Mouse (Mus musculus) ES-Bruce4 (cell line): ENCODE measurements around the gene Gm21887. TPM values are rescaled to one million over a fixed set of nuclear protein-coding genes. Genes with fewer than 3 reads are reported as not detected.
"Not testable (repeated sequence)": the region's sequence is repeated elsewhere in the genome, so short reads cannot be mapped to it uniquely, and the experiment has no call there.

ENCODE experiments used
- H3K27ac ChIP-seq: 2 replicates; pipeline ENCODE4 v1.5.1; 2012; ENCODE audit warnings: low read length, inconsistent platforms; ENCODE audit not compliant: insufficient read depth
- H3K27me3 ChIP-seq: 2 replicates; pipeline ENCODE4 v1.6.1; 2012; ENCODE audit warnings: mild to moderate bottlenecking, low read length, inconsistent platforms; ENCODE audit not compliant: control insufficient read depth, poor library complexity, insufficient read depth, severe bottlenecking
- H3K36me3 ChIP-seq: 2 replicates; pipeline ENCODE4 v1.6.1; 2012; ENCODE audit warnings: inconsistent platforms, mild to moderate bottlenecking, low read length, moderate library complexity; ENCODE audit not compliant: control insufficient read depth, poor library complexity, insufficient read depth, severe bottlenecking
- H3K4me1 ChIP-seq: one replicate; pipeline ENCODE4 v1.8.1; 2011; ENCODE audit warnings: low read length; ENCODE audit not compliant: control insufficient read depth, insufficient read depth
- H3K4me3 ChIP-seq: 2 replicates; pipeline ENCODE4 v1.5.1; 2011; ENCODE audit warnings: low read depth, mild to moderate bottlenecking, low read length
- H3K9ac ChIP-seq: 2 replicates; pipeline ENCODE4 v1.6.1; 2012; ENCODE audit warnings: low read depth, mild to moderate bottlenecking, inconsistent platforms; ENCODE audit not compliant: poor library complexity, severe bottlenecking
- H3K9me3 ChIP-seq: replicated peaks from 2 replicates; pipeline ENCODE4 v1.6.1; 2012; ENCODE audit warnings: mild to moderate bottlenecking, low read length, inconsistent platforms; ENCODE audit not compliant: control insufficient read depth, poor library complexity, insufficient read depth, severe bottlenecking
- CTCF ChIP-seq: IDR thresholded peaks from one replicate; pipeline ENCODE4 v1.8.1; 2011; ENCODE audit warnings: low read depth, low read length
- EP300 ChIP-seq: IDR thresholded peaks from 2 replicates; pipeline ENCODE4 v1.6.1; 2011; ENCODE audit warnings: low read depth, low read length; ENCODE audit not compliant: insufficient read depth
- POLR2A ChIP-seq: IDR thresholded peaks from one replicate; pipeline ENCODE4 v1.8.1; 2011; ENCODE audit warnings: low read length; ENCODE audit not compliant: insufficient read depth
- polyA plus RNA-seq: library from polyadenylated mRNA; stranded (reverse); fragments of >200 nt; gene quantifications from 2 replicates; pipeline ENCODE4 v1.2.4, GENCODE M21; 2011; ENCODE audit warnings: low read depth; ENCODE audit not compliant: missing spikeins, insufficient read depth, insufficient read length

The Gm21887 gene
- polyA plus RNA-seq: 1,061 and 1,174 TPM in 2 replicates

DNA sequence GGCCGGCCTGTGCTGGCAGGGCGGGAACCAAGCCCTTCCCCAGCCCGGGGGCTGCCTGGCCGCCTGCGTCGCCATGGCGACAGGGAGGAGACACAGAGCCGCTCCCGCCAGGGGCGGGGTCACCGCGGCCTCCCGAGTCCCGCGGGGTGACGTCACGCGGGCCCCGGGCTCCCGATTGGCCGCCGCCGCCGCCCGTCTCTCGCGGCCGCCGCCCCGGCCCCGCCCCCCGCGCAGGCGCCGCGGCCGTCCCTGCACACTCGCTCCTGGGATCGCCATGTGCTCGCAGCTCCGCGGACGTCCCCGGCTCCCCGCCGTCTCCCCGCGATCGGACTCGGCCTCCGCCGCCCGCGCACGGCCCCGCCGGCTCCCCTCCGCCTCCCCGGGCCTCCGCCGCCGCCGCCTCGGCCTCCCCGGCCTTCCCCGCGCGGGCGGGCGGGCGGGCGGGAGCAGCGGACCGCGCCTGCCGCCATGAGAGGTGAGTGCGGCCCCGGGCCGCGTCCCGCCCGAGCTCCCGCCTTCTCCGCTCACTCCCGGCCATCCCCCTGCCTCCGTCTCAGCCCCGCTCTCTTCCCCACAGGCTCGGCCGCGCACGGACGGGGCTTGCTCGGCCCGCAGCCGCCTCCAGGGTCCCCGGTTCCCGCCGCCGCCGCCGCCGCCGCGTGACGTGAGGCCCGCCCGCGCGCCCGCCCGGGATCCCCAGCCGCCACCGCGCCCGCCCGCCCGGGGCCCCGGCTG, at the start of gene Gm21887:
Gene Gm21887 (plus strand): TSS at position 644 of the 735 bp plus-strand sequence.
- peaks cover 29% of the 10 kb centered on the region for H3K36me3 ChIP-seq
- not testable (repeated sequence) for H3K27me3 ChIP-seq, H3K4me1 ChIP-seq
- peak within 1 kb of the TSS; percentile 42 for H3K4me3 ChIP-seq
- H3K27ac ChIP-seq: peak within 1 kb of the TSS; percentile 76
- peak within 1 kb of the TSS; percentile 92 for H3K9ac ChIP-seq
- H3K9me3 ChIP-seq: peaks cover 24% of the 10 kb centered on the region

DNA sequence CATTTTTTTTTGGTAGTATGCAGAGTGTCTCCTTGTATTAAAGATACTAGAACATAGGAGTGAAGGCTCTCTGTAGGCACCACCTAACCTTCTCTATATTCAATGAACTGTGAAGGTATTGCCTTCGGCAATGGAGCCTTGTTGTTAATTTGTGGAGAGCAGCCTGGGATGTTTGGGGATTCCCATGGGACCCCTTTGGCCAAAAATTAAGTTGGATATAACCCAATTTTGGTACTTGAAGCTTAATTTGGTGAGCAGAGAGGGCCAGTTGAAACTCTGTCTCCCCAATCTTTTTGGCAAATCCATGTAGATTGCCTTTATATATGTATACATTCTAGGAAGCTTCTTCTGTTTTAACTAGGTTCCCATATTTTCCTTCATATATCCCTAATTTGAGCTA, 40.1 kb upstream of the Gm21887 start:
- H3K9me3 ChIP-seq: peaks cover 57% of the 10 kb centered on the region
- H3K27me3 ChIP-seq: peaks cover 4% of the 10 kb centered on the region; the same call in 1 of the 2 replicates
- H3K27ac ChIP-seq: no peak overlapping the region
- TF ChIP-seq CTCF (no peak), EP300 (no peak), POLR2A (no peak)
- no peak overlapping the region for H3K9ac ChIP-seq
- no peaks in the 10 kb centered on the region for H3K4me1 ChIP-seq
- no peak overlapping the region for H3K4me3 ChIP-seq
- H3K36me3 ChIP-seq: peaks cover 47% of the 10 kb centered on the region

DNA sequence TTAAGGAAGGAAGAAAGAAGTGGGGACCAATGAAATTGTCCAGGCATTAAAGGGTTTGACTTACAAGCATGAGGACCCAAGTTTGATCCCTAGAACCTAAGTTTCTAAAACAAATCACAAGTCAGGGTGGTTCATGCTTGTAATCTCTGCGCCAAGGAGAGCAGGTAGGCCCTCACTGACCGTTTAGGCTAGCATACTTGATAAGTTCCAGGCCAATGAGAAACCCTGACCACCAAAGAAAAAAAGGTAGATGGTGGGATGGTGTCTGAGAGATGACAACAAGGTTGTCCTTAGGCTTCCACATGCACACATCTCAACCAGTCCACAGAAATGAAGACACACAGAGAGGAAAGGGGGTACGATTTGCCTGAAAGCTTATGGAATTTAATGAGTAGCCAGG, 39.7 kb upstream of the Gm21887 start:
- H3K9ac ChIP-seq, H3K4me3 ChIP-seq, H3K27me3 ChIP-seq, H3K4me1 ChIP-seq, H3K27ac ChIP-seq: not testable (repeated sequence)
- H3K36me3 ChIP-seq: peaks cover 52% of the 10 kb centered on the region
- peaks cover 61% of the 10 kb centered on the region for H3K9me3 ChIP-seq

DNA sequence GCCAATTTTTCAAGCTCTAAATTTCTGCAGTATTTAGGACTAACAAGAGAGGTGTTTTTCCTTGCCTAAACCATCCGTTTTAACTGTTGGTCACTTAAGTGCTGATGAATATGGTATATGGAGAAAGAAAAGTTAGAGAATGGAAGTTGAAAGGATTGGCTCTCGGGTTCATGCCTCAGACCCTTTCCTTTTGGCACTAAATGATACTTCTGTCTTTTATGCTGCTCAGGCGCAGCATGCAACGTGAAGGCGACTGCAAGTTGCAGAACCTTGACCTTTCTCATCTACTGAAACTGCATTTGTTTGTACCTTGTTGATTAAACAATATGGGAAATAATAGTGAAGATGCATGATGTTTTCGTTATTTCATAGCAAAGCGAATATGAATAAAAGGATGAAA, 38.9 kb upstream of the Gm21887 start:
- H3K9ac ChIP-seq, H3K27ac ChIP-seq, H3K4me3 ChIP-seq, H3K4me1 ChIP-seq, H3K27me3 ChIP-seq: not testable (repeated sequence)
- Histone ChIP-seq H3K36me3 (peaks cover 59% of the 10 kb centered on the region), H3K9me3 (peaks cover 68% of the 10 kb centered on the region)

DNA sequence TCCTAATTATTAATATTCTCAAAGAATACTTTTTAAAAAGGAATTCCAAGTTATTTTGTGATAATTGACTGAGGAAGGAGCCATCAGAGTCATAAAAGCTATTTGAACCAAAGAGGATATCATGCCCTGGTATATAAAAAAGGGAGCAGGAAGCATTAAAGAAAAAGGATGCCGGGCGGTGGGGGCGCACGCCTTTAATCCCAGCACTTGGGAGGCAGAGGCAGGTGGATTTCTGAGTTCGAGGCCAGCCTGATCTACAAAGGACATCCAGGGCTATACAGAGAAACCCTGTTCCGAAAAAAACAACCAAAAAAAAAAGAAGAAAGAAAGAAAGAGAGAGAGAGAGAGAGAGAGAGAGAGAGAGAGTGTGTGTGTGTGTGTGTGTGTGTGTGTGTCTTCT, 37.9 kb upstream of the Gm21887 start:
- not testable (repeated sequence) for H3K4me1 ChIP-seq, H3K4me3 ChIP-seq, H3K27me3 ChIP-seq, H3K9ac ChIP-seq
- H3K9me3 ChIP-seq: peaks cover 76% of the 10 kb centered on the region
- peaks cover 68% of the 10 kb centered on the region for H3K36me3 ChIP-seq
- H3K27ac ChIP-seq: peak overlapping the region; percentile 6; the same call in 1 of the 2 replicates

DNA sequence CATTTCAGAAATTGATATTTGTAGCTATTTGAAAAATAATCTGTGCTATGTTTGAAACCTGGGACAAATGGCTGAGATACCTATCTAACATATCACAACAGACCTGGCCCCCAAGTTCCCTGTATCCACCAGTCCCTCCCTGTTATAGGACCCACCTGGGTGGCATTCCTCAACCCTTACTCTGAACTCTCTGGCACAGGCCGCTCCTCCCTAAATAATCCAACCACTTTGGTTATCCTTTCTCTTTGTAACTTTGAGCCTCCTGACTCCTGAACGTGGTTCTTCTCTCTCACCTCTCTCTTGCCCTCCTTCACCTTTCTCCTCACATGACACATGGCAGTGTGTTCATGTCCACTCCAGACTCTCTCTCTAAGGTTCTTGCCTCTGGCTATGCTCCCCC, 37.3 kb upstream of the Gm21887 start:
- not testable (repeated sequence) for H3K27ac ChIP-seq, H3K4me1 ChIP-seq, H3K9ac ChIP-seq, H3K27me3 ChIP-seq, H3K4me3 ChIP-seq
- peaks cover 82% of the 10 kb centered on the region for H3K9me3 ChIP-seq
- H3K36me3 ChIP-seq: peaks cover 74% of the 10 kb centered on the region

DNA sequence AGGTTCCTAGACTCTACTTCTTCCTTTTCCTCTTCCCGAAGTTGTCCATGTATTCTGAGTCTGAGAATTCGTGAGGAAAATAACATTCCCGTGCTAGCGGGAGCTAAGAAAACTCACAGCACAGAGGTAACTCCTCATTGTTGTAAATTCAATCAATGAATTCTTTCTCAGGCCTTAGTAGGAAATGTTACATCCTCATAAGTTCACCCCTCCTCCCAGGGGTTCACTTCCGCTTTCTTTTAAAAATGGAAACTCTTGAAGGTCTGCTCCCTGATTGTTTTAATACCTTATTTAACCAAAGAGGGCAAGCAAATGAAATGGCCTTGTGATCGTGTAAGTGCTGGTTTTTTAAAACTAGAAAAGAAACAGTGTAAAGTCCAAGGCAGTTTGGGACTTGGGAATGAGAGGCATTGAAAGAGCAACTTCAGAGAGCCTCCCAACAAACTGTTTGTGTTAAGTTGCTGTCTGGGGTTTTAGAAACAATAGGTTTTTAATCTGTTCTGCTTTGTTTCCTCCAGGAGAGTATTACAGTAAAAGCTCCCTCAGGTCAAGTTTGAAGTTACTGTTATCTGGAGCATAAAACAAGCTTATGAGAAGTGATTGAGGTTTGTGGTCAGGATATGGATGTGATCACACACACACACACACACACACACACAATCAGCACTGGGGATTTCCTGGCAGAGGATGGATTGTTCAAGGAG, 36.5 kb upstream of the Gm21887 start:
- peaks cover 82% of the 10 kb centered on the region for H3K9me3 ChIP-seq
- H3K27ac ChIP-seq: peak overlapping the region; percentile 73
- not testable (repeated sequence) for H3K27me3 ChIP-seq, H3K9ac ChIP-seq, H3K4me3 ChIP-seq, H3K4me1 ChIP-seq
- peaks cover 80% of the 10 kb centered on the region for H3K36me3 ChIP-seq

DNA sequence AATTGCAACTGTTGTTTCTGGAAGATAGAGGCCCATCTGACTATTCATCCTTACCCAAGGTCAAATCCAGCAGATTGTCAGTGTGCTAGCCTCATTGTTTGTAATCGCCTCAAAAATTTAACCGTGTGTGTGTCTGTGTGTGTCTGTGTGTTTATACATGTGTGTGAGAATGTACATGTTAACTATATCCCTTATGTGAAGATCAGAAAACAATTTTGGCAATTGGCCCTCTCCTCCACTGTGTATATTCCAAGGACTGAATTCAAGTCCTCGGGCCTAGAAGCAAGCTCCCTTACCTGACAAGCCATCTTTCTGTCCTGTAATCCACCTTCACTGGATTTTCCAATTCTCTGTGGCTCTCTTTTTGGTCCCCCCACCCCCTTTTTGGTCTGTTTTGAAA, 35.7 kb upstream of the Gm21887 start:
- peak overlapping the region; percentile 52 for H3K27ac ChIP-seq
- not testable (repeated sequence) for H3K27me3 ChIP-seq, H3K4me1 ChIP-seq, H3K9ac ChIP-seq, H3K4me3 ChIP-seq
- H3K9me3 ChIP-seq: peaks cover 86% of the 10 kb centered on the region
- peaks cover 89% of the 10 kb centered on the region for H3K36me3 ChIP-seq

DNA sequence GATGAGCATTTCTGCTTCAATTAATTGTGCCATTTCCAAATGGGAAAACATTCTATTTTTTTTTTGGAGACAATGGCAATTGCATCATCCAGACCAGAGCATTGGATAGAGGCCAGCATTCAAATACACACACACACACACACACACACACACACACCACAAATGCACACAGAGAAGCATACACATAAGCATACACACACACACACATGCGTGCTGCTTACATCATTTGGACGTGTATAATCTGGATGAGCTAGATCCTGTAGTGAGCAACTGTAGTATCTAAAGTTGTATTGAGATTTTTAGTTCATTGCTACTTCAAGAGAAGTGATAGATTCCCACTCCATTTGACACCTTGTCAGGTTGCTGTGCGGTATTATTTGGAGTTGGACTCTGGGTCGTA, 35.0 kb upstream of the Gm21887 start:
- H3K36me3 ChIP-seq: peaks cover 95% of the 10 kb centered on the region
- H3K27me3 ChIP-seq: not testable (repeated sequence)

More for the DNA sequence above, 35.0 kb upstream of the Gm21887 start:
- not testable (repeated sequence) for H3K9ac ChIP-seq, H3K4me3 ChIP-seq, H3K4me1 ChIP-seq
- H3K27ac ChIP-seq: peak overlapping the region; percentile 36
- peaks cover 90% of the 10 kb centered on the region for H3K9me3 ChIP-seq
